Mouse (Mus musculus): ENCODE results near the gene Caskin1.

DNA sequence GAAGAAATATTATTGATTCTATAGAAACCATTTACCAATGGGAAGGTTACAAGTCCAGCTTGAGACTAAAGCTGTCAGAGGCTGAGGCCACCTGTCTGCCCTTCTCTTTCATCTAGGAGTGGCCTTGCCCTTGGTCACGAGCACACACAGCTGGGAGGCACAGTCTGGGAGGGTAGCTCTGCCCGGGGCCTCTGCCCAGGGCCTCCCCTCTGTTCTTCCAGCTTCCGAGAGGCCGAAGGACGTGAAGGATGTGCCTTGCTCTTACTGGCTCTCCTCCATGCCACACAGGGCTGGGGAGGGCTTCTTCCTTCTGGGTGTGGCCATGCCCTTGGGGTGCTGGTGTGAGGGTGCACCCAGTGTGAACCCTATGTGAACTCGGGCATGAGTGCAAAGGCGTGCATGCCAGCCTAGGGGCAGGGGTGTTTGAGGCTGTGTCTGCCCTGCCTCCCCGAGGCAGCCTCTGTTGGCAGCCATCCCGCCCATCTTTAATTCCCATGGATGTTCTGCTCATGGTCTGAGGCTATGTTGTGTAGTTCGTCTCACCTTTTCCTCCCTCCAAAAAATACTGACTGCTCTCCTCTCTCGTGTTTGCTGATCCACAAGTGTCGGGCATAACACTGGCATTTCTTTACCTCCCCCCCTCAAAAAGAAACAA, 19.5 kb downstream of the Caskin1 start:
- TF ChIP-seq CTCF (IDR thresholded peaks at IDR 0.05; ENCODE audit: extremely low read depth, insufficient read depth, insufficient read length, insufficient replicate concordance) (no peak), POLR2A (IDR thresholded peaks at IDR 0.05; ENCODE audit: low read depth, low read length) (no peak)

Measured in spleen, adult 2 months (tissue).